Mouse (Mus musculus) left cerebral cortex, adult 8-10 months (tissue): ENCODE measurements at regions not wholly inside any gene's neighbourhood (a gene's known extent, or its start where the extent isn't known, plus 50 kb on each side); places are given as distances from the start of the nearest gene placed in this dataset.
A peak's percentile ranks its signal among the peaks of the same experiment; 100 is the strongest.

ENCODE experiments used
- DNase-seq, 2 experiments: peaks; one replicate each; pipeline ENCODE4 v3.0.0; 2022; ENCODE audit warnings: low spot score in 2 of 2

DNA sequence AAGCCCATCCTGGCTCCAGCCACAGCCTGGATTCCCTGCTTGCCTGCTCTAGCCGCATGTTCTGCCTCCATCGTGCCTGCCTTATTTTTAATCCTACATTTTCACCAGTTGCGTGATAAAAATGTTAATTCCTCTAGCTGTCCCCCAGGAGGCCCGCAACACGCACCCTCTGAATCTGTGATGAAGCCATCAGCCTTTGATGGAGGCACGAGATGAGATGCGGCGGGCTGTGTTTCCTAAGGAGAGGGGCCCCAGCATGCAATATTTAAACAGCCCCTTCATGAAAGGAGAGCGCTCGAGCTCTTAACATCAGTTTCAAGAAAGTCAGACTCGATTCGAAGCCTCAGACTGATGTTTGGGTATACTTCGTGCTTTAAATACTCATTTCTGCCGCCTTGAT, 76.3 kb downstream of the Nptx2 start:
- DNase-seq, result no peak

DNA sequence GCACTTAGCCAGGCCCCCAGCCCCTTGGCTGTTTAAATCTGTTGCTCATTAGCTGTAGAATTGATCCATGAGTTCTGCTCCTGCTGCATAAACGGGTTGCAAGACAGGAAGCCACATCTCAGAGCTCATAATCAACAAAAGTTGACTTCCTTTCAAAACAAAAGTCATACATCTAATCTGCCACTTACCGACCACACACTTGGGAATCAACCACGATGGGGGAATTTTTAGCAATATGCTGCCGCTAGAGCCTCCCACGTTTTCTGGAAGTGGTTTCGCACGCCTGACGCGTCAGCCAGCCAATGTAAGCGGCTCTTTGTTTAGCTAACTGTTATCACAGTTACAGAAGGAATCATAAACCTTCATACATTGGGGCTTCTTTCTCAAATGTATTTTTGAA, 77.7 kb downstream of the Nptx2 start:
- peak; percentile 27 to 66 for DNase-seq

DNA sequence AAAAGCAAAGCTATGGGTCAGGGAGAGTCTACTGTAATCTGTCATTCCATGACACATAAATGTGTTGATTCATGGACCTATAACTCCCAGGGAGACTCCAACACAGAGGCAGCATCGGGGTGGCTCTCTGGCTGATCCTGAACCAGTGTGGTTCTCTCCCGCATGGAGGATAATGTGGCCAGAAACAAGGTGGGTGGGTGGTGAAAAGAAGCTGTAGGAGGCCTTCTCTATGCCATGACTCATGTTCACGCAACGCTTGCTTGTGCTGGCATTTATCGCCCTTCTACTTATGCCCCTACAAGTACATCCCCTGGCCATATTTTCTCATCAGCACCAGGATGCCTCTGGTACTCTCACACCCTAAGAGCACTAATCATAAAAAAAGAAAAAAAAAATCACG, 86.6 kb downstream of the Nptx2 start:
- peak in 1 of 2 experiments; percentile 50 for DNase-seq

DNA sequence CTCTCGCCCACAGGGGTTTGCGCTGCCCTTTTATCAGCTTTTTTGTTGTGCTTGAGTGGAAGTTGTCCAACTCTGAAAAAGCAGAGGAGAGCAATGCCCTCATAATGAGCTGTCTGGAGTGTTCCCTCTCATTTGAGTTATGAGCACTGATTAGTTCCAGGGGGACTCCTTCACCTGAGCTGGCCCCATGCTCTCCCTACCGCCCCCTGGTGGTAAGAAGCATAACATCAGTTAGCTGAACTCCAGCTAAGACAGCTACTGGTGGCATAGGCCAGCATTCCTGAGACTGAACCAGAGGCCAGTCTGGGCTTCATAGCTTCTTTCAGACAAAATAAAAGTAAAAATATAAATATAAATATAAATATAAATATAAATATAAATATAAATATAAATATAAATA, 92.9 kb downstream of the Nptx2 start:
- DNase-seq, result no peak

DNA sequence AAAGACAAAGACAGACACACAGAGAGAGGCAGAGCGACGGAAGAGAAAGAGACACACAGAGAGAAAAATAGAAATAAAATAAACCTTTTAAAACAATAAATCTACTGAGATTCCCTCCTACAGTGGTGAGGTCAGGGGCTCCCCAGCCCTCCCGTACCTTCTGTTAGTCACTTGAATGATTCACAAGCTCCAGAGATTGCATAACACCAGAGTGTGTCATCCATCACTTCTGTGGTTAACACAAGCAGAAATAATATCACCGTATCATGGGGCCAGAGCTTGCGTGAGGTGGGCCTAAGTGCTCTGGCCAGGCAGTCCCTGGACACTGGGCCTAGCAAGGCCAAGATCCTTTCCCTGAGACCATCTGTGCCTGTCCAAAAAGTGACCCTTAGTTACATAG, 93.9 kb downstream of the Nptx2 start:
- DNase-seq, result no peak

DNA sequence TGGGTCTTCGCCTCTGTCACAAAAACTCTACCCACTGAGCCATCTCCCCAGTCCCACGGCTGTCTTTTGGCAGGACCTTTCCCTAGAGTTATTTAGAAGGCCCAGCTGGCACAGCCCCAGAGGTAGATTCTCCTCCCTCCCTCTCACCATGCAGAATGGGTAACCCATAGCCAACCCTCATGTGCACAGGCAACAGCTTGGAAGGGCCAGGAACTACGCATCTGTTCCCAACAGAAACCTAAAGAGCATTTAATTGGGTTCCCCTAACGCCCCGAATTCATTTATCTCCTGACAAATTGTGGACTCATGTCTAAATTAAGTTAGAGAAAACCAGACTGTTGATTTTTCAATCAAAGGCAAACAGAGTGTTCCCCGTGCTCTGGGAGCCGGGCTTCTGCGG, 97.1 kb downstream of the Nptx2 start:
- no peak for DNase-seq

DNA sequence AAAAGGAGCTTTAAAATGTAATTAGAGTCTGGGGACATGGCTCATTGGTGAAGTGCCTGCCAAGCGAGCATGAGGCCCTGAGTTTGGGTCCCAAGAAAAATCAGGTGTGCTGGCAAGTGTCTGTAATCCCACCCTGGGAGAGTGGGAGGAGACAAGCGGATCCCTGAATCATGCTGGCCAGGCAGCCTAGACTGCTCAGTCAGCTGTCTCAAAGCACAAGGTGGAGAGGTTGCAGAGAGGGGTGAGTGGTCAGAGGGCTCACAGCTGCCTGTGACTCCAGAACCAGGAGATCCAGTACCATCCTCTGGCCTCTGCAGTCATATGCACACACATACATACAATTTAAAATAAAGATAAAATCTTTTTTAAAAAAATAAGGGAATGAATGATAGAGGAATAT, 97.7 kb downstream of the Nptx2 start:
- no peak for DNase-seq

DNA sequence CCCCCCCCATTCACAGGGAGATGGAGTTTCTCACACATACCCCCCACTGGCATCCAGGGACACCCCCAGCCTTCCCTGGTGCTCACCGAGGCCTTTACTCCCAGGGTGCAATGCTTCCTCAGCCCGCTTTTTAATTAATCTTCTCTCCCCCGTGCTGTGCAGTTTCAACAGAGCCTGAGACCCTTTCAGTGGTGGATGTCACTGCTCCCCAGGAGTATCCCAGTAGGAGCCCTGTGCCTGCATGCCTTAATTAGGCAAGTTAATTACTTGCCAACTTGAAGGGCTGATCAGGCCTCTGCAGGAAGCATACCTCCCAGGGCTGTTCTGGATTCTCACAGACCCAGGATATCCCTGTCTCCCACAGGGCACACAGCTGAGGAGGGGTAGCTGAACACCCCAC, 99.7 kb downstream of the Nptx2 start:
- no peak for DNase-seq

DNA sequence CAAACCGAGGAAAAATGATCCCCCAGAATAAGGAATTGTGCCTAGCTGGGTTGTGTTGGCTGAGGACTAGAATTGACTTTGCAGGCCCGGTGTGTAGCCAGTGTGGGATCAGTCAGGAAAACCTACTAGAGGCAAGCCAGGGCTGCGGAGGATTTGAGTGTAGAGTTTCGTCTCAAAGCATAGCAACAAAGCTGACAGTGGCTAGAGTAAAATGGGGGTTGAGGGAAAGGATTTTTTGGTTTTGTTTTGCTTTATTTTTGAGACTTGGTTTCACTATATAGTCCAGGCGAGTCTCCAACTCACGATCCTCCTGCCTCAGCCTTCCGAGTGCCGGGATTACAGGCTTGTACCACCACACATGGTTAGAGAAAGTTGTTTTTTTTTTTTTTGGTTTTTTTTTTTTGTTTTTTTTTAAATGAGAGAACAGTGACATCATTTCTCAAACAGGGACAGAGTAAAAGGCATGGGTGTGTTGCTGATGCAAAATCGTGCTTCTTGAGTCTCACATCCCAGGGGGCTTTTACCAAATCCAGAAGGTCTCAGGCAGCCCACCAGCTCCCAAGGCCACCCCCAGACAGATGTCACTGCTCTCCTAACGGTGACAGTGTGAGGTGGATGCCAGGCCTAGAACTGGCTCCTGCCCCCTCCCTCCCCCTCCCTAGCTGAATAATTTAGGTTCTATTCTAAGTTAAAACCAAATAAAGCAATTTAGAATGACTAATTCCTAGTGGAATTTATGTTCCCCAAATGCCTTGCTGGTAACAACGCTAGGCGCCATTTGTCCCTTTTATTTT, 101.8 kb downstream of the Nptx2 start:
- peak in 1 of 2 experiments; percentile 84 for DNase-seq

DNA sequence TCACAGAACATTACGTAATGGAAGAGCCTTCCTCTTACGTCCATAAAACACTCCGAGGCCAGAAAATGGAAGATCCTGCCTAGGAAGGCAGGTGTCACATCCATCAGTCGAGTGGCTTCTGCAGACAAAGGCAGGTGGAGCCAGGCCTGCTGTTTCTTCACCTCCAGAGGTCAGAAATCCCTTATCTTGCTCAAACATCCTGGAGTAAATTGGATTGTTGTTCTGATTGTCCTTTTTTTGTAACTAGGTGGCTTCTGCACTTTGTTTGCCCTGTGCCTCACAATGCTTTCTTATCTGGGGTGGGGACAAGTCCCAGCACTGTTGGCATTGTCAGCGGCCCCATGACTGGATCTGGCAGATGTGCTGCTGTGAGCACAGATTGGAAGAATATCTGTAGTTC, 106.5 kb downstream of the Nptx2 start:
- no peak for DNase-seq

DNA sequence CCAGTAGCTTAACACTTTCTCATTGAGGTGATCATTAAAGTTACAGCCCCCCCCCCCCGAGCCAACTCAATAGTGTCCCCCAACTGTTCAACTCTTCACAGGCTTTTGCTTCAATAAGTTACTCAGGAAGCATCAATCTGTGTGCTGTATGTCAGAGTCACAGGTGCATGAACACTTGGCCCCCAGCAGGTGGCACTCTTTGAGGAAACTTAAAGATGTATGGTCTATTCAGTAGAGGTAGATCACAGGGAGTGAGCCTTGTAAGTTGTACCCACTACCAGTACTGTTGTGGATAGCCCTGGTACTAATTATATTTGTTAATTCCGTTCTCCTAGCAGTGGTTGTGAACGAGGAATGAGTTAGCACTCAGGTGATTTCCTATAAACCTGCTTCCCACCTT, 99.6 kb downstream of the Tmem130 start:
- no peak for DNase-seq

DNA sequence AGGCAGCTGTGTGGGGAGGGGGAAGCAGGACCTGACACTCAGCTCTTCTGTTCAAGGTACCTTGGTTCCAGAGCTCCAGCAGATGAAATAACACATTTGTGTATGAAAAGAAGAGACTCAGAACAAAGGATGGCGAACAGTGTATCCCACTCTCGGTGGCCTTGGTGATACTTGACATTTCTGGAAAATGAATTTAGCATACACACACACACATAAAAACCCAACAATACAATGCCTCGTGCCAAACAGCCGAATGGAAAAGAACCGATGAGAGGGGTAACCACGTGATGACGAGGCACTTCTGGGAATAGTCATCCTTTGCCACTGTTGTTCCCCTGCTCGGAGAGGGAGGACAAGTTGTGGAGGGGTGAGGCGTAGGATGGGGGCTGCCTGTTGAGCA, 97.6 kb downstream of the Tmem130 start:
- no peak for DNase-seq

DNA sequence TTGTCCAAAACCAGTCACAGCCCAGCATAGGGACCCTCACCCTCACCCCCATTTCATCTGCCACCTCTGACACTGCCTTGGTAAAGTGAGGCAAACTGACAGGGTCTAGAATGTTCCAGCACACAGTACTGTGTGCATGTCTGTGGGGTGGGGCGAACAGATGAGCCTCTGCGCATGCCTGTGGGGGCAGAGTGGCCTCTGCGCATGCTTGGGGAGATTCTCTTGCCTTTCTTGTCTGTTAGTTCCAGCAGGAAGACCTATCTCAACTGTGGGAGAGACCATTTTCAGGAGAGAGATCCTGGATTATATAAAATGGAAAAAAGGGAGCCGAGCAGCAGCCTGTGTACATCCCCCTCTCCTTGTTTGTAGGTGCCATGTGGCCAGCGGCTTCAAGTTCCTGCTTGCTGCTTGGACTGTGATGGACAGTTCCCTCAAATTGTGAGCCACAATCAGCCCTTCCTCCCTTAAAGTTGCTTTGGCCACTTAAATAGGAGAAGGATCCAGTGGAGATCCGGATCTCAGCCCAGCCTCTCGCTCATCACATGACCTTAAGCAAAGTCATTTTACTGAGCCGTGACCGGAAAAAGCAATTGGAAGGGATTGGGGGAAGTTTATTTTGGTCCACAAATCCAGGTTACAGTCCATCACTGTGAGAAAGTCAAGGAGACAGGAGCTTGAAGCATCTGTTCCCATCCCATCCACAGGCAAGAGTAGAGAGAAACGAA, 96.9 kb downstream of the Tmem130 start:
- no peak for DNase-seq

DNA sequence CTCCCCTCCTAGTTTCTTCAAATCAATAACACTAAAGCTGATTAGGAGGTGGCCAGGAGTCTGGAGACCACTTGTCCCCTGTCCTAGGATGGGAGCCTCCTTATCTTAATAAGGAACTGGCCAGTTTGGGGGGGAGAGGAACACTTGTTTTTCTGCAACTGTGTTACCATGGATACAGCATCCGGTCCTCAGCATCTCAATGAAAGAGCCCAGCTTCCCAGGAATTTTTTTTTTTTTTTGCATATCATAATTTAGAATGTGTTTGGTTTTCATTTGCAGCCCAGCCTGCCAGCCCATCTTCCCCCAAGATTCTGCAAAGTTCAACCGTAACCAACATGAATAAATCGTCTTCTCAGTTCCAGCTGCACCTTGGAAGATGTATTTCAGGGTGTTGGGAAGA, 93.6 kb downstream of the Tmem130 start:
- DNase-seq, result no peak

DNA sequence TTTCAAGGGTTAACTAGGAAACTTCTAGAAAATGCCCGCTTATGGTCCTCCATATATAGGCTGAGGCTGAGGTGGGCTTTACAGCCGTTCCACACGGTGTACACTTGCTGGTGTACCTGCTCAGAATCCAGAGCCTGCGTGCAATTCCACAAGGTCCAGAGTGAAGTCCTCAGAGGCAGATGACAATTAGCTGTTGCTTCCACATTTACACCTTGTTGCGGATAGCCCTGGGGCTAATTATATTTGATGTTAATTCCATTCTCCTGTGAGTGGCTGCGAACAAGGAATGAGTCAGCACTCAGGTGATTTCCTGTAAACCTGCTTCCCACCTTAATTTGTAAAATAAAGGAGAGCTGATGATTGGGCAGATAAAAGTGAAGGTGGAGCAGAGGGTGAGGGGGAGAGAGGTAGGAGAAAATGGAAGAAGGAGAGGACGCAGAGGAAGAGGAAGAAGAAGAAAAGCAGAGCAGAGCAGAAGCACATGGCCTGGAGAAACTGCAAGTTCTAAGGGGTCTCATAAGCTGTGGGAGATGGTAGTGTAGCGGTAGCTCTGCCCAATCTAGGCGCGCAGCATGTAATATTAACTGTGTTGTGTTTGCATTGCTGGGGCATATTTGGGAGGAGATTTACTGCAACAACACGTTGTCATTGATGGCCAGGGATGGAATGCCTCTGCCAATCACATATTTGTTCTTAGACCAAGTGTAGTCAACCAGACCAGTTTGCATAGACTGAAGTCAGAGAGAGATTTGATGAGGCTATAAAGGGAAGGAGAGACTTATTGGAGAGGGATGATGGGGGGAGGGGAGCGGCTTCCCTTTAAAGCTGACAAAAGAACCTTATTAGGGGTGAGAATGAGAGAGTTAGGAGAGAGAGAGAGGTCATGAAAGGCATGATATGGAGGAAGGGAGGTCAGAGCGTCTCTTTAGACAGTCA, 82.5 kb downstream of the Tmem130 start:
- no peak for DNase-seq

DNA sequence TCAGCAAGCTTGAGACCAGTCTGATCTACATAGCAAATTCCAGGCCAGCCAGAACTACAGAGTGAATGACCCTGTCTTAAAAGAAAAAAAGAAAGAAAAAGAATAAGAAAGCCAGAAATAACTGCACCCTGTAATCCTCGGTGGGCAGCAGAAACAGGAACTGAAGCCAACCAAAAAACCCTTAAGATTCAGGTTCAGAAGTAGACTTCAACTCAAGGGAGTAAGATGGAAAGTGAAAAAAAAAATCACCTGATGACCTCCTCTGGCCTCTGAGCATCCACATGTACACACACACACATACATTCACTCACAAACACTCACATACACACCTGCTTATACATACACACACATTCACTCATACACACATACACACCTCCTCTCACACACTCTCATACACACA, 77.4 kb downstream of the Tmem130 start:
- no peak for DNase-seq
